Mouse (Mus musculus): ENCODE results near the gene Adipoq. TPM values are rescaled to one million over a fixed set of nuclear protein-coding genes. Genes with fewer than 3 reads are reported as not detected.

Adipoq gene
- total and polyA plus RNA-seq, 3 experiments = not detected

DNA sequence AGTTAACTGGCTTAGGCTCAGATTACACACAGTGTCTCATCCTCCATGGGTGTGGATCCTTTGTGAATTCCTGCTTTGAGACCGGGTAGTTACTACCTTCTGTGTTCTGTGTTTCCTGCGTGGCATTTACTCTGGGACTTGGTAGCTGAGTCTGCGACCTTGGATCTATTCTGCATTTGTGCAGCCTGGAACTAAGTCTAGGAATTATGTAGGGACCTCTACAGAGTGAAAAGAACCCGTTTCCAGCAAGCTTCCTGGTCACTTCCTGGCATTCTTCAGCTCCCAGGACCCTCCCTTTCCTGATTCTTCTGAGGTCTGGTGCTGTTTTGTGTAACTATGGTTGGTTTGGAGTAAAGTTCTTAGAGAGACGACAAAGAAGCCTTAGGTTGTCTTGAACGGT, 18.1 kb downstream of the Adipoq start (continued):
- TF ChIP-seq POLR2AphosphoS2 (IDR thresholded peaks at IDR 0.05; ENCODE audit: low read length) = no peak

DNA sequence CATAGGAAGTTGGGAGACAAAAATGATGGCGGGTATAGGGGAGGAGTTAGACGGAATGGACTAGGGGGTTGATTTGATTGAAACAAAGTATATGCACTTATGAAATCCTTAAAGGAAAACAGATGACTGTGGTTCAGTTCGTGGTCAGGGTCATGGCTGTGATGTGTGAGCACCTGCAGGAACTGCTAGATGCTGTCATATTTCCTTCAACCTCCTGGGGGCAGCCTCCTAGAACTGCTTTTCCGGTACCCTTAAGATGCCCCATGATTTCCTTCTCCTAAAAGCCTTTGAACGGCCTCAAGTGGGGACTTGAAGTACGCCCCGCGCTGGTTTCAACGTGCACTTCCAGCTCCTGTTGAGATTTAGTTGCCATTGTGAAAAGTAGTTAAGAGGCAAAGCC, 19.1 kb downstream of the Adipoq start:
- Histone ChIP-seq H3K79me2 (ENCODE audit: control insufficient read depth, insufficient read depth, low read length, poor library complexity) (no peaks in the 10 kb centered on the region), H3K27me3 (ENCODE audit: control insufficient read depth in 1 of 2, insufficient read depth in 2 of 2, low read length in 2 of 2) (no peaks in the 10 kb centered on the region), H3K9me3 (replicated peaks; ENCODE audit: insufficient read depth, low read length) (no peaks in the 10 kb centered on the region), H3K9ac (ENCODE audit: control insufficient read depth, low read depth, low read length, poor library complexity, severe bottlenecking) (no peak overlapping the region), H3K36me3 (ENCODE audit: control insufficient read depth in 1 of 2, insufficient read depth in 2 of 2, low read length in 2 of 2) (no peaks in the 10 kb centered on the region; a peak in 1 of 4 replicates), H3K4me3 (ENCODE audit: control insufficient read depth in 1 of 2, insufficient read depth in 1 of 2, low read depth in 2 of 2, low read length in 2 of 2) (no peak overlapping the region), H3K27ac (ENCODE audit: control insufficient read depth, low read depth, low read length) (no peak overlapping the region), H3K4me1 (ENCODE audit: control insufficient read depth in 1 of 2, insufficient read depth in 2 of 2, low read length in 2 of 2) (peaks cover 0 to 5% of the 10 kb centered on the region in 2 experiments; a peak in 2 of 4 replicates)
- DNase-seq (ENCODE audit: low read depth, low spot score) = no peak
- TF ChIP-seq CTCF (IDR thresholded peaks at IDR 0.05 in 2 of 3, conservative IDR thresholded peaks at IDR 0.05 in 1 of 3; ENCODE audit: control insufficient read depth in 1 of 3, insufficient read depth in 1 of 3, low read depth in 2 of 3, low read length in 3 of 3, poor library complexity in 1 of 3, severe bottlenecking in 1 of 3) (peak in 1 of 3 experiments; percentile 3; a peak in 1 of 6 replicates), CHD2 (IDR thresholded peaks at IDR 0.05; ENCODE audit: low read length) (no peak)

DNA sequence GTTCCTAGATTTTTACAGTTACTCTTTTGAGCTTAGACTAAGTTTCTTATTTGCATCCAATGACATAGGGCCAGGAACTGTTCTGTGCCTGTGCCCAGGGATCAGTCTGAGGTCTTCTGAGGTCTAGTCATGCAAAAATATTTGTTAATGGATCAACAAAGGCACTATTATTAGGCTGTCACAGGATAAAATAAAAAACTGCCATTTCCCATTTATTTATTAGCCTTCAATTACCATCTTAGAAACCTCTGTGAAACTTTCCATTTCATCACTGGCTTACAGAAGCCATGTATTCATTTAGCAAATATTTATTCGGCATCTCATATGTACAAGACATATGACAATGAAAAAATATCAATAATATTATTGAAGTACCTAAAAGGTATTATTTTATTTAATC, 20.3 kb downstream of the Adipoq start:
- no peaks in the 10 kb centered on the region for H3K27me3 ChIP-seq (ENCODE audit: control insufficient read depth in 1 of 2, insufficient read depth in 2 of 2, low read length in 2 of 2)
- no peaks in the 10 kb centered on the region for H3K79me2 ChIP-seq (ENCODE audit: control insufficient read depth, insufficient read depth, low read length, poor library complexity)
- peaks cover 0 to 5% of the 10 kb centered on the region in 2 experiments; a peak in 2 of 4 replicates for H3K4me1 ChIP-seq (ENCODE audit: control insufficient read depth in 1 of 2, insufficient read depth in 2 of 2, low read length in 2 of 2)
- no peaks in the 10 kb centered on the region for H3K9me3 ChIP-seq (replicated peaks; ENCODE audit: insufficient read depth, low read length)
- DNase-seq (ENCODE audit: low read depth, low spot score) = no peak
- H3K4me3 ChIP-seq (ENCODE audit: control insufficient read depth in 1 of 2, insufficient read depth in 1 of 2, low read depth in 2 of 2, low read length in 2 of 2) = no peak overlapping the region
- no peak for TF ChIP-seq MAFK (IDR thresholded peaks at IDR 0.05; ENCODE audit: borderline replicate concordance, low read depth, low read length)
- no peak for TF ChIP-seq BHLHE40 (IDR thresholded peaks at IDR 0.05; ENCODE audit: borderline replicate concordance, low read depth, low read length)
- no peak for TF ChIP-seq TAL1 (IDR thresholded peaks at IDR 0.05; ENCODE audit: low read length)
- no peak for TF ChIP-seq CTCF (IDR thresholded peaks at IDR 0.05 in 2 of 3, conservative IDR thresholded peaks at IDR 0.05 in 1 of 3; ENCODE audit: control insufficient read depth in 1 of 3, insufficient read depth in 1 of 3, low read depth in 2 of 3, low read length in 3 of 3, poor library complexity in 1 of 3, severe bottlenecking in 1 of 3)
- TF ChIP-seq GABPA (IDR thresholded peaks at IDR 0.05; ENCODE audit: low read depth, low read length) = no peak
- TF ChIP-seq ETS1 (IDR thresholded peaks at IDR 0.05; ENCODE audit: low read depth, low read length) = no peak
- H3K27ac ChIP-seq (ENCODE audit: control insufficient read depth, low read depth, low read length) = no peak overlapping the region
- no peak overlapping the region for H3K9ac ChIP-seq (ENCODE audit: control insufficient read depth, low read depth, low read length, poor library complexity, severe bottlenecking)
- no peaks in the 10 kb centered on the region; a peak in 1 of 4 replicates for H3K36me3 ChIP-seq (ENCODE audit: control insufficient read depth in 1 of 2, insufficient read depth in 2 of 2, low read length in 2 of 2)

DNA sequence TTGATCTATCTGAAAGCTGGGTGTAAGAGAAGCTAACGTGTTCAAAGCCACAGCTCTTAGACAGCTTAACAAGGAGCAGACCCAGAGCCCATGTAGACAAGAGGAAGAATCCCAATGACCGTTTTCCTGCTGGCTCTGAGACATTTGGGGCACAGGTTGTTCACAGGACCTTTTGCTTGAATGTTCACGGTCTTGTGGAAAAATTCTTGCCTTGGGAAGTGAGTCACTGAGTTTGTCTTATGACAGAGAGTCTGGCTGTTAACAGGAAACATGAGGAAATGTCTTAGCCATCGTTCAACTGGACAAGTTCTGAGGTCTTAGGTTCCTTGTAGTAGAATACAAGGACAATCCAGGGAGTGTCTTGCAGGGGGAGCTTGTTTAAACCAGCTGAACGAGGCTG, 20.7 kb downstream of the Adipoq start:
- Histone ChIP-seq H3K4me3 (ENCODE audit: control insufficient read depth in 1 of 2, insufficient read depth in 1 of 2, low read depth in 2 of 2, low read length in 2 of 2) (no peak overlapping the region), H3K27ac (ENCODE audit: control insufficient read depth, low read depth, low read length) (no peak overlapping the region), H3K36me3 (ENCODE audit: control insufficient read depth in 1 of 2, insufficient read depth in 2 of 2, low read length in 2 of 2) (no peaks in the 10 kb centered on the region; a peak in 1 of 4 replicates), H3K9me3 (replicated peaks; ENCODE audit: insufficient read depth, low read length) (no peaks in the 10 kb centered on the region), H3K79me2 (ENCODE audit: control insufficient read depth, insufficient read depth, low read length, poor library complexity) (no peaks in the 10 kb centered on the region), H3K4me1 (ENCODE audit: control insufficient read depth in 1 of 2, insufficient read depth in 2 of 2, low read length in 2 of 2) (peaks cover 0 to 5% of the 10 kb centered on the region in 2 experiments; a peak in 2 of 4 replicates), H3K9ac (ENCODE audit: control insufficient read depth, low read depth, low read length, poor library complexity, severe bottlenecking) (no peak overlapping the region), H3K27me3 (ENCODE audit: control insufficient read depth in 1 of 2, insufficient read depth in 2 of 2, low read length in 2 of 2) (no peaks in the 10 kb centered on the region)
- DNase-seq (ENCODE audit: low read depth, low spot score) = no peak
- TF ChIP-seq ZC3H11A (IDR thresholded peaks at IDR 0.05; ENCODE audit: low read depth, low read length) (no peak), RCOR1 (IDR thresholded peaks at IDR 0.05; ENCODE audit: low read depth, low read length) (no peak), CHD2 (IDR thresholded peaks at IDR 0.05; ENCODE audit: low read length) (no peak), POLR2AphosphoS2 (IDR thresholded peaks at IDR 0.05; ENCODE audit: low read length) (no peak), MXI1 (IDR thresholded peaks at IDR 0.05; ENCODE audit: low read depth, low read length) (no peak), UBTF (IDR thresholded peaks at IDR 0.05; ENCODE audit: borderline replicate concordance, insufficient read depth, low read depth, low read length) (no peak), MYC (IDR thresholded peaks at IDR 0.05; ENCODE audit: low read depth, low read length) (no peak), MYB (IDR thresholded peaks at IDR 0.05; ENCODE audit: low read depth, low read length) (no peak), USF2 (IDR thresholded peaks at IDR 0.05; ENCODE audit: borderline replicate concordance in 1 of 2, insufficient read depth in 1 of 2, low read depth in 1 of 2, low read length in 2 of 2) (no peak), MAX (IDR thresholded peaks at IDR 0.05; ENCODE audit: low read length) (no peak), JUND (IDR thresholded peaks at IDR 0.05; ENCODE audit: low read depth, low read length) (no peak), BHLHE40 (IDR thresholded peaks at IDR 0.05; ENCODE audit: borderline replicate concordance, low read depth, low read length) (no peak)

All from MEL (cell line).